Mouse (Mus musculus): ENCODE measurements at regions not wholly inside any gene's neighbourhood (a gene's known extent, or its start where the extent isn't known, plus 50 kb on each side); places are given as distances from the start of the nearest gene placed in this dataset.
A peak's percentile ranks its signal among the peaks of the same experiment; 100 is the strongest.

DNA sequence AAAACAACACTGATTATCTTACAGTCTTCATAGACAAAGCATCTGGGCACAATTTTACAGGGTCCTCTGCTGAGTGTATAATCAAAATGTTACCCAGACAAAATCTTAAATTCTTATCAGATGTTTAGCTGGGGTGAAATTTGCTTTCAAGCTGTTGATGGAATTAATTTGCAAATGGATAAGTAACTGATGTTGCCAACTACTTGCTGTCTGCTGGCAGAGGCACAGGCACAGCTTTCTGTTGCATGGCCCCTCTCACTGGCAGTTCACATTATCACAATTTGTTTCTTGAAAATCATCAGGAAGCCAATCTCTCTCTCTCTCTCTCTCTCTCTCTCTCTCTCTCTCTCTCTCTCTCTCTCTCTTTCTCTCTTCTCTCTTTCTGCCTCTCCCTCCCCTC is 276.9 kb upstream of the Gm44 start:
- DNase-seq = peak; percentile 1 to 31

Data from cerebellum, postnatal 10 days (tissue).